Mouse (Mus musculus) midbrain, embryonic 11.5 days (tissue): ENCODE data around the gene Prkaa1. TPM values are rescaled to one million over a fixed set of nuclear protein-coding genes. Genes with fewer than 3 reads are reported as not detected.

Experiments
- ATAC-seq: fragments of 200-750 bp; cut with Nextera tagmentation; 2 replicates; pipeline ENCODE4 v1.8.0; 2017; ENCODE audit warnings: moderate TSS enrichment, moderate library complexity; ENCODE audit not compliant: low FRiP score
- DNase-seq: peaks from one replicate; pipeline ENCODE4 v3.0.0; 2015; ENCODE audit warnings: low spot score; ENCODE audit errors: missing footprints
- H3K27ac ChIP-seq: fragments of 300-500 bp; sonication (generic); 2 replicates; pipeline ENCODE4 v1.5.1; 2014; ENCODE audit warnings: low read depth, low read length
- H3K27me3 ChIP-seq: fragments of 300-500 bp; sonication (generic); 2 replicates; pipeline ENCODE4 v1.6.1; 2014; ENCODE audit warnings: mild to moderate bottlenecking, low read length, moderate library complexity, mixed read lengths; ENCODE audit not compliant: control insufficient read depth, insufficient read depth
- H3K36me3 ChIP-seq: fragments of 300-500 bp; sonication (generic); 2 replicates; pipeline ENCODE4 v1.6.1; 2014; ENCODE audit warnings: mild to moderate bottlenecking, low read length, moderate library complexity, mixed read lengths; ENCODE audit not compliant: control insufficient read depth, insufficient read depth
- H3K4me1 ChIP-seq: fragments of 300-500 bp; sonication (generic); 2 replicates; pipeline ENCODE4 v1.6.1; 2014; ENCODE audit warnings: low read length; ENCODE audit not compliant: control insufficient read depth, insufficient read depth
- H3K4me2 ChIP-seq: fragments of 300-500 bp; sonication (generic); 2 replicates; pipeline ENCODE4 v1.6.1; 2014; ENCODE audit warnings: mild to moderate bottlenecking, moderate library complexity
- H3K4me3 ChIP-seq: fragments of 300-500 bp; sonication (generic); 2 replicates; pipeline ENCODE4 v1.5.1; 2014; ENCODE audit warnings: low read depth, low read length
- H3K9ac ChIP-seq: fragments of 300-500 bp; sonication (generic); 2 replicates; pipeline ENCODE4 v1.6.1; 2014; ENCODE audit warnings: low read length
- H3K9me3 ChIP-seq: fragments of 300-500 bp; sonication (generic); 2 replicates; pipeline ENCODE4 v1.6.1; 2016; ENCODE audit warnings: low read length; ENCODE audit not compliant: control insufficient read depth
- whole genome bisulfite sequencing: fragments of 180-500 bp; shearing (Covaris S2); extraction: QIAGEN DNeasy Blood & Tissue Kit; methylation state at CpG from one replicate; pipeline ENCODE4 v1.1.7; 2014; 5-methylcytosine and 5-hydroxymethylcytosine counted together
- polyA plus RNA-seq: library from polyadenylated mRNA; unstranded; fragments of >200 nt; fragmentation: Nextera tagmentation; extraction: Ambion mirVana; gene quantifications from 2 replicates; pipeline ENCODE4 v1.2.1, GENCODE M21; 2014

Prkaa1 gene
- polyA plus RNA-seq, 1 experiment from 2014 or later: 20.3 TPM

DNA sequence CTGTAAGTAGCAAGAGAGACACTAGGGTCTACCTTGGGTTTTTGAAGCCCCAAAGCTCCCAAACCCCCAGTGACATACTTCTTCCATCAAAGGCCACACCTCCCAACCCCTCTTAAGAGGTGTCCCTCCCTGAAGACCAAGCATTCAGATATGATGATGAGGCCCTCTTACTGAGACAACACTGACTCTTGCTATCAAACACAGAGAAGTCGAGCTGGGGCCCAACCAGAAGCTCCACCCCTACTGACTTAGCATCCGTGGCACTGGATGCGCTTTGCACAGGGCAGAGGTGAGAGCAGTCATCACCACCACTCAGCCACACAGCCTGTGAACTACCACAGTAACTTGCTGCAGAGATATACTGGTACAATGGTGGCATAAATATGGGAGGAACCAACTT, 31.0 kb upstream of the Prkaa1 start:
- DNase-seq: no peak
- no peaks in the 10 kb centered on the region for H3K27me3 ChIP-seq
- no peak overlapping the region for H3K4me2 ChIP-seq
- H3K4me1 ChIP-seq: peaks cover 4% of the 10 kb centered on the region
- H3K9me3 ChIP-seq: no peaks in the 10 kb centered on the region
- no peak overlapping the region for H3K4me3 ChIP-seq
- WGBS: 77% methylated on average over 3 of the region's 3 CpGs
- no peaks in the 10 kb centered on the region for H3K36me3 ChIP-seq
- H3K27ac ChIP-seq: no peak overlapping the region
- no peak overlapping the region for H3K9ac ChIP-seq
- ATAC-seq: no peak

DNA sequence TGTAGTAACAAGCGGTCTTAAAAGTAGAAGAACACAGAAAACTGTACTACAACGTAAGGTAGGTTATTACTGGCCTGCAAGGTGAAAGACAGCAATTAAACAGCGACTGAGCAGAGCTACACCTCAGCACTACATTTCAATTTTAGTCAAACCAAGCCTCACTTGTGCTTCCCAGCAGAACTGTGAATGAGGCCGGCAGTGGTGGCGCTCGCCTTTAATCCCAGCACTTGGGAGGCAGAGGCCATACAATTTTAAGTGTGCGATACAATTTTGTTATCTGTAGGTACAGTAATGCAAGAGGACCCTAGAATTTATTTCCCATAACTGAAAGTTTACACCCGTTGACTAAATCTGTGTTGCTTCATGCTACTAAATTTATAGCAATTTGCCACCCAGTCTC, 28.5 kb upstream of the Prkaa1 start:
- H3K4me3 ChIP-seq: peak overlapping the region; percentile 96
- peak overlapping the region; percentile 58 for H3K4me2 ChIP-seq
- WGBS: 68% methylated on average over 8 of the region's 8 CpGs
- DNase-seq (no peak), ATAC-seq (no peak)
- H3K9ac ChIP-seq: peak overlapping the region; percentile 62; the same call in 1 of the 2 replicates
- peaks cover 9% of the 10 kb centered on the region for H3K4me1 ChIP-seq
- peaks cover 17% of the 10 kb centered on the region for H3K36me3 ChIP-seq
- no peaks in the 10 kb centered on the region for H3K27me3 ChIP-seq
- H3K9me3 ChIP-seq: no peaks in the 10 kb centered on the region
- no peak overlapping the region for H3K27ac ChIP-seq

DNA sequence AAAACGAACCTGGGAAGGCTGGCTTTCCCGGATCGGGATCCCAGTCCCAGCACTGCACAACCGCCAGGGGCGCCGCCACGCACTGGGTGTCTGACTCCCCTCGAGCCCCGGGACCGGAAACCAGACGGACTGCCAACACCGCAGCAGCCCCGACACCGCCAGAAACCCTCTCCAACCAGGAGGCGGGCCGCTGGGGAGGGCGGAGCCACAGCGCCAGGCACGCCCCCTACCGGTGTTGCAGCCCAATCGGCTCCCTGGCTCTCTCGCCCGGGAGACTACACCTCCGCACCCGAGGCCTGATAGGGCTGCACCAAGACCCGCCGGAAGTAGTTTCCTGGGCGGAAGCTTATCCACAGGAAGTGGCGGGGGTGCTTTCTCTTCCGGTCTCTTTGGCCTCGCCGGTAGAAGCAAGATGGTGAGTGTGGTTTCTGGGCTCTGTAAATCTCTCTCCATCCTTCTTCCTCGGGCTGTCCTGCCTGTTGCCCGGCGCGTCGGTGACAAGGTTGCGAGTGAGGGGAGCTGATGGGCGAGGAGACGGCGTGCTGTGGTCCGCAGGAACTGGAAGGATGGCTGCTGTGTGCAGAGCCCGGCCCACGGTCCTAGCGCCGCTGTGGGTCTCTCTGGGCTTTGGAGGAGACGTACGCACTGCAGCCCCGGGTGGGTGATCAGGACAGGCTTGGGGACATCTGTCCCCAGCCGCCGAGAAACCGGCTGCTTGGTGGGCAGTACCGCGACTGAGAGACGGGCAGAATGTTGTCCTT, 27.2 kb upstream of the Prkaa1 start, which contains the start of gene Rpl37:
Gene Rpl37 (plus strand): TSS at position 376 of the 761 bp plus-strand sequence.
- Histone ChIP-seq H3K4me2 (peak within 1 kb of the TSS; percentile 71), H3K9ac (peak within 1 kb of the TSS; percentile 96), H3K9me3 (no peaks in the 10 kb centered on the region), H3K27me3 (no peaks in the 10 kb centered on the region), H3K4me3 (peak within 1 kb of the TSS; percentile 96), H3K27ac (peak within 1 kb of the TSS; percentile 60), H3K36me3 (peaks cover 24% of the 10 kb centered on the region), H3K4me1 (peaks cover 9% of the 10 kb centered on the region)
- DNase-seq: peak; percentile 99
- ATAC-seq: peak; percentile 99
- under 1% methylated on average over 54 of the region's 55 CpGs for WGBS

DNA sequence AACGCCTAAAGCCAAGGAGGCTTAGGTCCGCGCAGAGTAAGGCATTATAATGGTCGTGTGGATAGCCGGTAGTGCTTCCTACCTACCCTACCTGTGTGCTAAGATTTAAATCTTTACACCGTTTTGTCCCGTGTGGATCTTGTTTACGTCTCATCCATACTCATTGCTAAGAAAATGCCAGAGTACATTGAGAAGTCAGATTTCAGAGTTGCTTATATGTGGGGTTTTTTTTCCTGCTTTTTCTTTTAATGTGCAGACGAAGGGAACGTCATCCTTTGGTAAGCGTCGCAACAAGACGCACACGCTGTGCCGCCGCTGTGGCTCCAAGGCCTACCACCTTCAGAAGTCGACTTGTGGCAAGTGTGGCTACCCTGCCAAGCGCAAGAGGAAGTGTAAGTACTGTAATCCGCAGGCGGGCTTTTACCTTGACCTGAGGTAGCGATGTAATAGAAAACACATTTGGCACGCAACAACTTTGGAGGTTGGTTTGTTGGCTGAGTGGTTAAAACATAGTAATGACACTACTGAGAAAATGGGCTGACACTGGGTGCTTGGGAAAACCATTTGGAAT, 26.5 kb upstream of the Prkaa1 start:
- Histone ChIP-seq H3K4me1 (peaks cover 9% of the 10 kb centered on the region), H3K9me3 (no peaks in the 10 kb centered on the region), H3K27me3 (no peaks in the 10 kb centered on the region), H3K36me3 (peaks cover 28% of the 10 kb centered on the region), H3K4me3 (peak overlapping the region; percentile 96), H3K27ac (peak overlapping the region; percentile 42; the same call in 1 of the 2 replicates), H3K4me2 (peak overlapping the region; percentile 71), H3K9ac (peak overlapping the region; percentile 96)
- ATAC-seq: no peak
- 3% methylated on average over 22 of the region's 22 CpGs for WGBS
- no peak for DNase-seq

DNA sequence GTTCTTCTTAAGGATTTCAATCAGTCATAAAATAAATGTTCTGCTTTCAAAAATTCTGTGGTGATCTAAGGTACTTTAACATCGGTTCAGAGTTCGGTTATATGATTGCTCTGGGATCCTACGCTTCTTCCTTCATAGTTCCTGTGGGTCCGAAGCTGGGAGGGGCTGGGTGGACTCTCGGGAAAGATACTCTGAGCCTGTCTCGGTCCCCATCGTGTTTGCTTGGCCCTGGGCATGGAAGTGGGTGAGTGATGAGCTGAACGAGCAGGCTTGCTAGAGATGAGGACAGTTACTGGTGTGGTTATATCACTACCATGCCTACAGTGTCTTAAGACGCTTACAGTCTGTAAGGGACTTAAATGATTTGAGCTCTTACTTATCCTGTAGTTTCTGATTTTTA, 25.0 kb upstream of the Prkaa1 start:
- ATAC-seq (no peak), DNase-seq (no peak)
- no peaks in the 10 kb centered on the region for H3K9me3 ChIP-seq
- H3K4me3 ChIP-seq: no peak overlapping the region
- no peak overlapping the region for H3K27ac ChIP-seq
- H3K27me3 ChIP-seq: no peaks in the 10 kb centered on the region
- peaks cover 28% of the 10 kb centered on the region for H3K36me3 ChIP-seq
- H3K9ac ChIP-seq: no peak overlapping the region
- 92% methylated on average over 9 of the region's 9 CpGs for WGBS
- peaks cover 9% of the 10 kb centered on the region for H3K4me1 ChIP-seq
- no peak overlapping the region for H3K4me2 ChIP-seq

DNA sequence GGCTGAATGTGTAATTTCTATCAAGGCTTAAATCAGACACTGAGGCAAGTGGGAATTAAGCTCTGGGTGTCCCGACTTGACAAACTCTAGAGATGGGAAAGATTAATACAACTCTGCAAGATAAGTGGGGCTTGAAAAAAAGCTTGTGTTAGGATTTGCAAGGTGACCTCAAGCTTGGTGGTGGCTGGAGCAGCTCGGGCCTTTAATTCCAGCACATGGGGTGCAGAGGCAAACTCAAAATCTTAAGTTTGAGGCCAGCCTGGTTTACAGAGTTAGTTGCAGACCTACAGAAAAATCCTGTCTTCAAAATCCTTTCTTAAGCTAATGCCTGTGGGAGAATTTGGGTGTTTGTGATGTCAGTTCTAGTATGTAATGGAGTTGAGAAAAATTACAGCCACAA, 24.5 kb upstream of the Prkaa1 start:
- Histone ChIP-seq H3K27me3 (no peaks in the 10 kb centered on the region), H3K9me3 (no peaks in the 10 kb centered on the region), H3K4me2 (no peak overlapping the region), H3K27ac (no peak overlapping the region), H3K36me3 (peaks cover 28% of the 10 kb centered on the region), H3K4me3 (no peak overlapping the region), H3K4me1 (peaks cover 9% of the 10 kb centered on the region), H3K9ac (no peak overlapping the region)
- ATAC-seq: no peak
- DNase-seq: no peak
- WGBS: 90% methylated on average over 2 of the region's 2 CpGs

DNA sequence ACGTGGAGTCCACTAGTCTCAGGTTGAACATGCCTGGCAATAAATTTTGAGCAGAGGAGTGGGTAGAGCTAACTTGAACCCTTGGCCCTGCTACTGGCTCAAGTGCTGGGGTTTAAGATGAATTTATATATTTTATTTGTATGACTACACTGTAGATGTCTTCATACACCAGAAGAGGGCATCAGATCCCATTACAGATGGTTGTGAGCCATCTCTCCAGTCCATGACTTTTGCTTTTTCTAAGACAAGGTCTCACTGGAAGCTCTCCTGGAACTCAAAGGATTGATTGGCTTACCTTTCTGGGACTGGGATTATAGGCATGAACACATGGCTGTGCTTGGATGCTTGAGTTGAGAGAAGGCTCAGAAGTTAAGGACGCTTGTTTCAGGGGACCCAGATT, 24.0 kb upstream of the Prkaa1 start:
- H3K4me1 ChIP-seq: peaks cover 9% of the 10 kb centered on the region
- H3K9me3 ChIP-seq: no peaks in the 10 kb centered on the region
- H3K27me3 ChIP-seq: no peaks in the 10 kb centered on the region
- no peak overlapping the region for H3K4me3 ChIP-seq
- WGBS: 91% methylated on average over 2 of the region's 2 CpGs
- H3K27ac ChIP-seq: no peak overlapping the region
- H3K9ac ChIP-seq: no peak overlapping the region
- no peak overlapping the region for H3K4me2 ChIP-seq
- DNase-seq (no peak), ATAC-seq (no peak)
- H3K36me3 ChIP-seq: peaks cover 32% of the 10 kb centered on the region

DNA sequence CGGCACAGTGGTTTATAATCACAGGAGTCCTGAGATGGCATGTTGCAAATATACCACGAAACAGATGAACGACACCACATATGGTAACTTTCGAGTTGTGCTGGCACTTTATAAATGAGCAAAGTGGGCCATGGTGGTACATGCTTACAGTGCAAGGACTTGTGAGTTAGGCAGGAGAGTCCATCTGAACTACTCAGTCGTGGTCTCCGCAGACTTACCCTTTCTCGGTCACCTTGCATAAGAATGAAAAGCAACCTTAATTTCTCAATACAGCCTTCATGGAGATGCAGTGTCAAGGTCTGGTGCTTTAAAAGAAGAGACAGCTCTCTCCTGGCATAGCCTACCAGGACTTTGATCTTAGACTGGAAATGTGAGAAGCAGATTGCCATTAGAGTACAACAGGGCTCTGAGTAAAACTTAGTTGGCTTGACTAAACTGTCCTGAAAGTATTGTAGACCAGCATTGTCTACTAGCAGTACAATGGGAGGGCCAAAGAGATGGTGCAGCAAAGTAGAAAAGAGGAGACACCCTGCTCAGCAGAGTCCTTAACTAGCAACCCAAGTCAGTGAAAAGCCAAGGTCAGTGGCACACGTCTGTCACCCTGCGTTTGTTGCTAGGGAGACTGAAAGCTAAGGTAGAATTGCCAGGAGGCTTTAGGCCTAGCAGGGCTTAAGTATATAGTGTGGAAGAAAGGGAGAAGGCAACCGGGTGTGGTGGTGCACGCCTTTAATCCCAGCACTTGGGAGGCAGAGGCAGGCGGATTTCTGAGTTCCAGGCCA, 21.9 kb upstream of the Prkaa1 start:
- Histone ChIP-seq H3K9ac (no peak overlapping the region), H3K4me2 (no peak overlapping the region), H3K36me3 (peaks cover 32% of the 10 kb centered on the region), H3K4me3 (no peak overlapping the region), H3K27ac (no peak overlapping the region), H3K9me3 (no peaks in the 10 kb centered on the region), H3K27me3 (no peaks in the 10 kb centered on the region), H3K4me1 (peaks cover 9% of the 10 kb centered on the region)
- peak; percentile 13; the same call in 1 of the 2 replicates for ATAC-seq
- 86% methylated on average over 12 of the region's 12 CpGs for WGBS
- no peak for DNase-seq

DNA sequence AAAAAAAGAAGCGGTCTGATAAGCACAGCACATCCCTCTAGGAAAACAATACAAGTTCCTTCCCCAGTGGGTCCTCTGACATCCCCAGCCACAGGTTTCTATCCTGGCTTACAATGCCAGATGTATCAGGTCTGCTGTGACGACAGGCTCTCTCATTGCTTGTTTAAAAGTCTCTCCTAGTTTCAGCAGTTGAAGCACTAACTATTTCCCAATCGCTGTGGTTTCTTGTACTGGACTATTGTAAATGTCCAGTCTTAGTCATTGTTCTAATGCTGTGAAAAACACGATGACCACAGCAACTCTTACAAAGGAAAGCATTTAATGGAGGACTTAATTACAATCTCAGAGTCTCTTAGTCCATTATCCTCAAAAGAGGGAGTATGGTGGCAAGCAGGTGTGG, 17.2 kb upstream of the Prkaa1 start:
- H3K4me1 ChIP-seq: no peaks in the 10 kb centered on the region
- ATAC-seq: no peak
- peaks cover 8% of the 10 kb centered on the region for H3K36me3 ChIP-seq
- no peak for DNase-seq
- H3K27me3 ChIP-seq: no peaks in the 10 kb centered on the region
- no peaks in the 10 kb centered on the region for H3K9me3 ChIP-seq
- H3K4me2 ChIP-seq: no peak overlapping the region
- H3K27ac ChIP-seq: no peak overlapping the region
- WGBS: 87% methylated on average over 4 of the region's 4 CpGs
- H3K9ac ChIP-seq: no peak overlapping the region
- H3K4me3 ChIP-seq: no peak overlapping the region
